Mouse (Mus musculus): ENCODE results near the gene Lin52.

DNA sequence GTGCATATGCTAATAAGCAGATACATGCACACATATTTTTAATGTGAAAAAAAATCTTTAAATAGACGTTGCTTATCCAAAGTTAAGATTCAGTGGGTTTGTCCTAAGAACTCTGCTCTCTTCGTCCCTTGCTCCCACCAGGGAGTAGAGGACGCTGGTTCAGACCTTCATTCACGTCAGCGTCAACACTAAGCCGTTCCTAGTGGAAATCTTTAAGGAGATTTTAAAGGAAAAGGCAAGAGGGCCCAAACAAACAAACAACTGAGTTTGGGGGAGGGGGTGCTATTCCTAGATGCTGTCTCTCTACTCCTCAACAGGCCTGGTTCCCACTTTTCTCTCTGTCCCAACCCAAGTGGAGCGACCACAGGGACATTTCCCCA is 121.1 kb downstream of the Lin52 start:
- TF ChIP-seq CTCF (IDR thresholded peaks at IDR 0.05) (no peak), EP300 (IDR thresholded peaks at IDR 0.05) (no peak)
